Mouse (Mus musculus) adrenal gland, adult 10 weeks (tissue): ENCODE results near the gene Gm44511. TPM values are rescaled to one million over a fixed set of nuclear protein-coding genes. Genes with fewer than 3 reads are reported as not detected.

Experiments
- polyA plus RNA-seq: library from polyadenylated mRNA; stranded (reverse); fragments of 350-450 nt; fragmentation: Illumina TruSeq; extraction: RNeasy Lipid Tissue Mini Kit (QIAGEN cat#74804); gene quantifications from one replicate; pipeline ENCODE4 v1.2.3, GENCODE M21; 2014; ENCODE audit warnings: low read depth, low replicate concordance

The Gm44511 gene
- polyA plus RNA-seq: not detected

DNA sequence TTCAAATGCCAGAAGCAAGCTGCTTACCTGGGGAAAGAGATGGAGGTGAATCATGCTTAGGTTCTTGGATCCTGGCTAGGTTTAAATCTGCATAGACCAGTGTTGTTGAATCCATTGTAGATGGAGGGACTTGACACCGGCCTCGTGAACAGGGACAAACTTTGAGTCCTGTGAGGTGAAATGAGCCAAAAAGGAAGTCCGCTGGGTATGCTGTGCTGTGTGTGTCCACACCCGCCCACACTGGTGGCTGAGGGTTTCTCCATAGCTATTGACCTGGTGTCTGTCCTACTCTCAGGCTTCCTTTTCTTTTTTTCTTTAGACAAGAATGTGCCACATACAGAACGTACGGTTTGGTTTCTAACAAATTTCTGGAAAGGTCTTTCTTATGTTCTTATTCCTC is at the start of gene Gm44511, which contains the start of gene Klrb1b:
Gene Gm44511, minus strand, starts transcription at position 184 of the 400 bp plus-strand sequence.
Gene Klrb1b, minus strand, starts transcription at position 200 of the 400 bp plus-strand sequence.

DNA sequence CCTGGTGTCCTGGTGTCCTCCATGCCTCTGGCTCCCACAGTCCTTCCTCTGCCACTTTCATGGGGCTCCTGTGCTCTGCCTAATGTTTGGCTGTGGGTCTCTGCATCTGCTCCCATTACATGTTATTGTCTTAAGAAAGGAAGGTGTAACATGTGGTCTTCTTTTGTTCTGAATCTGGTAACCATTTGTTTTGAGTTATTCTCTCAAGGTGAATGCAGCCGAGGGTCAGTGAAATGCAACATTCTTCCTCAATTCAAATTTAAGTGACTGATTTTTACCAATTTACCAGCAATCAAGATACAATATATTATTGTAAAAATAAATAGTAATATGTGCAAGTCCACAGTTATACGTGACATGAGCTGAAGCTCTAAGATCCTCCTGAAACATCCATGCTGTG is 37.0 kb downstream of the Gm44511 start, which contains the start of gene Klrb1c:
Gene Klrb1c, minus strand, starts transcription at position 101 of the 400 bp plus-strand sequence.

Other genes with a start within 250 kb of the Gm44511 start
- not detected for gene A2ml1, start 244.7 kb downstream of the Gm44511 start, polyA plus RNA-seq
- gene Klrb1a, start 202.8 kb downstream of the Gm44511 start, polyA plus RNA-seq: not detected
- gene Clec2h, start 163.9 kb downstream of the Gm44511 start, polyA plus RNA-seq: not detected
- gene Klrb1, start 103.3 kb downstream of the Gm44511 start, polyA plus RNA-seq: not detected
- gene Klrb1c, start 37.1 kb downstream of the Gm44511 start, polyA plus RNA-seq: 2.2 TPM
- gene Klrb1b, start within 50 bp of the Gm44511 start, polyA plus RNA-seq: 0.64 TPM
- 0.47 TPM for gene Clec2i, start 61.3 kb upstream of the Gm44511 start, polyA plus RNA-seq
- 0.64 TPM for gene BC035044, start 64.8 kb upstream of the Gm44511 start, polyA plus RNA-seq
- not detected for gene Clec2g, start 108.1 kb upstream of the Gm44511 start, polyA plus RNA-seq
- gene Klrb1f, start 219.6 kb upstream of the Gm44511 start, polyA plus RNA-seq: not detected